Mouse (Mus musculus): ENCODE measurements at regions not wholly inside any gene's neighbourhood (a gene's known extent, or its start where the extent isn't known, plus 50 kb on each side); places are given as distances from the start of the nearest gene placed in this dataset.

- no peak for DNase-seq (ENCODE audit: low spot score in 2 of 2)
Measured at GRCm38 (mm10) chr2:171805376-171805775, 237.9 kb downstream of the Cbln4 start.

- peak; percentile 39 to 54 for DNase-seq (ENCODE audit: low spot score in 2 of 2)
Measured at GRCm38 (mm10) chr2:171800511-171801268, 242.6 kb downstream of the Cbln4 start.

DNA sequence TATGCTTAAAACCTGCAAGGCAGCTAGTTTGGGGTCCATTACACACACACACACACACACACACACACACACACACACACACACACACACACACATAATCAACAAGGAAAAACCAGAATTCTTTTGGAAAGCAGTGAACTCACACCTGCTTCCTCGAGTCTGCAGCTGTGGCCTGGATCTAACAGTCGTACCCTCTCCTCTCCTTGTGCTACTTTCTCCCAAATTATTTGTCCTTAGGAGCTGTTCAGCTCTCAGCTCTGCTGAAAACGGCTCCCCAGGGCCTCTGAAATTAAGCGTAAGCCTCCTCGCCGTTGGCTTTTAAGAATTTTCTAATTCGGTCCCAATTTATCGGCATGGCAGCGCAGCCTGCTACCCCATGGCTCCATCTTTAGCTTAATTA lies 243.9 kb downstream of the Cbln4 start:
- no peak for DNase-seq (ENCODE audit: low spot score in 2 of 2)

DNA sequence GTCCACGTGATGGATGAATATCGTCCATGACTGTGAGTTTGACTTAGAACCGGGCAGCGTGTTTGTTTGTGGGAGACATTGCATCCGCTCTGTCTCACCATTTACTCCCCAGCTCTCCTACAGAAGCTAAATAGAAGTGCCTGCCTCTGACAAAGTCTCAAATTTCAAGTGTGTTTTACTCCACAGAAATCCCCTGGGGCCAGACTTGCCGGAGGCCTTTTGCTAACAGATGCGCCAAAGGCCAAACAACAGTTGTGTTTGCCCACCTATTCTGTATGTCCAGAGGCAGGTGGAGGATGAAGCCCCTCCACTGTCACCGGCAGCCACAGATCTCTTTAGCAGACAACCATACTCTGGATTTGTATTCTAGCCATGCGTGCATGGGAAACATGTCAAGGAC lies 252.6 kb downstream of the Cbln4 start:
- DNase-seq (ENCODE audit: low spot score in 2 of 2): no peak

GRCm38 (mm10) chr2:171766193-171766930 lies 276.9 kb downstream of the Cbln4 start:
- DNase-seq (ENCODE audit: low spot score in 2 of 2): no peak

DNA sequence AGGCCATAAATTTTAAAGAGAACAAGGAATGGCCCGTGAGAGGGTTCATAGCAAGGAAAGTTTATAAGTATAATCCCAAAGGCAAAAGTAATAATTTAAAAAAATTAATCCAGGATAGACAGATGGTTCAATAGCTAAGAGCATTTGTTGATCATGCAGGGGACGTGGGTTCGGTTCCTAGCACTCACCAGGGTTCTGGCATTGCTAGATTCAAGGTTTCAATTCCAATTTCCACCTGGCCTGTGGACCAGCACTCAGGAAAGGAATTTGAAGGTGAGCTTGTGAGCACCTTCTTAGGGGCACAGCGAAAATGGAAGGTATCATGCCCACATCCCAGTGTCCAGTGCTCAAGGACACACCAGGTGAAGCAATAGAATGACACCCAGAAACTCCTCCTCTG lies 278.2 kb downstream of the Cbln4 start:
- DNase-seq (ENCODE audit: low spot score in 2 of 2): no peak

- DNase-seq (ENCODE audit: low spot score in 2 of 2): no peak
Measured at GRCm38 (mm10) chr2:171753502-171753901, 289.8 kb downstream of the Cbln4 start.

GRCm38 (mm10) chr2:171747162-171747561 lies 296.1 kb downstream of the Cbln4 start:
- no peak for DNase-seq (ENCODE audit: low spot score in 2 of 2)

- no peak for DNase-seq (ENCODE audit: low spot score in 2 of 2)
Measured at GRCm38 (mm10) chr2:171743111-171743510, 300.2 kb downstream of the Cbln4 start.

GRCm38 (mm10) chr2:171742706-171743105 lies 300.6 kb downstream of the Cbln4 start:
- DNase-seq (ENCODE audit: low spot score in 2 of 2): no peak

DNA sequence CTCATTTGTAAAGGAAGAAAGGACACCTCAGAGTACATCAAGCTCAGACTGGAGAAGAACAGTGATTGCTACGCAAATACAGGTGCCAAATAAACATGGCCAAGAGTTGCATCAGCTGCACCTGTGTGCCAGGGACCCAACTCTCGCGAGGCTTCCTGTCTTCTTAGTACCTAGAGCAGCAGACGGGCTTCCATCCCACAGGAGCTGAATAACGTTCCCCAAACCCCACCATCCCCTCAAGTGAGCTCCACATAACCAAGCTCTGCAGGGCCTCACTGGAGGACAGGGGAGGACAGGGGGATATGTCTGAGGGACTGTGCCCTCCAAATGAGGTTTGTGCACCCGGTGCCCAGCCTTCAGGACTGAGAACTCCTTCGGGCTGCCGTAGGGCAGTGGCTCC lies 305.5 kb downstream of the Cbln4 start:
- no peak for DNase-seq (ENCODE audit: low spot score in 2 of 2)

DNA sequence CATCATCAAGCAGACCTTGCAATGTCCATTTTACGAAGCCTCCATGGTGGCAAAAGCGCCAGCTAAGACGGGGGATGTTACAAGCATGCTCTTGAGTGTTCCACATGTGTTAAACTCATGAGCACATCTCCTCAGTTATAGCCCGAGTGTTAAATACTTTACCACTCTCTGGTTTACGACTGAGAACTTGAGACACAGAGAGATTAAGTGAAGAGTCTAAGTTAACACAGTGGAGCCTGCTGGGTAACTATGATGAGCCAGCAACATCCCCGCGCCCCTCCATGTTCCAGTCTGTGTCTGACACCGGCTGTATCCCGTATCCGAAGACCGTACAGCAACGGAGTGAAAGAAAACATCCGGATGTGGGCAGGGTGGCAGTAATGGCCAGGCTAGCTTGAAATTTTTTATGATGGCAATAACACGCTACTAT lies 308.2 kb downstream of the Cbln4 start:
- DNase-seq (ENCODE audit: low spot score in 2 of 2): no peak

DNA sequence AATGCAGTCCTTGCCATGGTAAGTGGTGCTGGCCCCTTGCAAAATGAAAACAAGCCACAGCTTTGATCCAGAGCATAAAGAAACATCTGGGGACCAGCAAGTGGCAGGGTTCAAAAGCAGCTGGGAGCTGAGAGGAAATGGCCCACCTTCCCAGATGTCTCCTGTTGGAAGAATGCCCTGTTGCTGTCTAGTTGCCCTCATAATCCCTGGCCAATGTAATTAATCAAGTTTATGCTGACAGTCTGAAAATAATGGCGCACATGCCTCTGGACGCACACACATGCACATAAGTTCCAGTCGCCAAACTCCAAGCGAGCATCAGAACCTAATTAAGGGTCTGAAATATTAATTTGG lies 308.7 kb downstream of the Cbln4 start:
- DNase-seq (ENCODE audit: low spot score in 2 of 2): no peak

- DNase-seq (ENCODE audit: low spot score in 2 of 2): no peak
Measured at GRCm38 (mm10) chr2:171733965-171734633, 309.2 kb downstream of the Cbln4 start.

DNA sequence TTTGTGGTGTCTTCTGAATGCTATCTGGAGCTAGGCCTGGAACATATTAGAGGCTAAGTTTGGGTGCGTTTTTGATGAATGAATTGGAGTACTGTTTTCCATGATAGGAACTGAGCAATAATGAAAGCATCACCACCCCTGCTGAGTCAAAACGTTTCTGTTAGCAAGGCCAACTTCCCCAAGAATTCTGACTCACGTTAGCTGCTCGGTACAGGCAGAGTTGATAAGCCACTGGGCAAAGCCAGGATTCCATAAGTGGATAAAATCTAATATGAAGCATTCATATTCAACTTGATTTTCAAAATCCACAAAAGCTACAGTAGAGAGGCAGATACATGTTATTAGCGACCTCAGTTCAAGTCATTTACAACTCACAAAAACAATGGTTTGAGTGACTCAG lies 324.0 kb downstream of the Cbln4 start:
- DNase-seq (ENCODE audit: low spot score in 2 of 2): no peak

DNA sequence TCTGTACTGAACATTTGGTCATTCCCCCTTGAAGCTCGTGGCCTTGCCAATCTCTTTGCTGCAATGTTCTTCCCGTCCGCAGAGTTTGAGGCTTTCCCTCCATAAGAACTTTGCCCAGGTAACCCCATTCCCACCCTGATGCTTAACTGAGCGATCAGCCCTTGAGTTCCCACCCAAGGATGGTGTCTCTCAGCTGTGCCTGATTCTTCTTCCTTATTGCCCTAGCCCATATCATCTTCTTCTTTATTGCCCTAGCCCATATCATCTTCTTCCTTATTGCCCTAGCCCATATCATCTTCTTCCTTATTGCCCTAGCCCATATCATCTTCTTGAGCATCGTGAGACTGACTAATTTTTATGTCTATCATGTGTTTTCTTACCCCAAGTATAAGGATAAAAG lies 324.4 kb downstream of the Cbln4 start:
- DNase-seq (ENCODE audit: low spot score in 2 of 2): no peak

DNA sequence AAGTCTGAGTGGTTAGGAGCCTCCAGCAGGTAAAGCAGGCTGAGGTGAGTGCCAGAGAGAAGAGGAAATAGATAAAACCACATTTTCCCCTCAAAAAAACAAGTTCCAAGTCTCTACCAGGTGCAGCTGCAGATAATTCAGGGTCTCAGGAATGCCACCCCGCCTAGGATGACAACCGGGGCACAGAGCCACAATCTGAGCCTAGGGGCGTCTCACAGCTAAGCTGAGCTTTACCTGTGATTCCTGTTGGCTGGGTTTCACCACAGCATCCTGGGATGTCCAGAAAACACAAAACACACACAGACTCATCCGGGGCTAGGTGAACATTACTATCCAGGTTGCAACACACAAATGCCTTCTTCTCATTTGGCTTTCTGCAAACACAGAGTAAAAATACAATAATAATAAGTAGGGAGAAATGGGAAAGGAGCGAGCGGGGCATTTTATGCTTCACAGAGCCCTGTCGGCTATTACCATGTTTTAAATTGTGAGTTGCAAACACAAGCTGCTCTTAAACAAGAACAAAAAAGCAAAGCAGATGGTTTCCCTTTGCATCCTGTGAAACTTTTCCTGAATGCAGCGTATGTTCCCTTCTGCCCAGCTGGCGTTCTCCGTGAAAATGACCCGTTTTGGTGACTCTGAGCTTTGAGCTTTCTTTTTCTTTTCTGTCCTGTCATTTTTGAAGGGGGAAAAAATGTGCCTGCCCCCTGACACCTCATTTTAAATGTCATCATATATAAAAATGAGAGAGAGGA lies 330.3 kb downstream of the Cbln4 start:
- DNase-seq (ENCODE audit: low spot score in 2 of 2): no peak

DNA sequence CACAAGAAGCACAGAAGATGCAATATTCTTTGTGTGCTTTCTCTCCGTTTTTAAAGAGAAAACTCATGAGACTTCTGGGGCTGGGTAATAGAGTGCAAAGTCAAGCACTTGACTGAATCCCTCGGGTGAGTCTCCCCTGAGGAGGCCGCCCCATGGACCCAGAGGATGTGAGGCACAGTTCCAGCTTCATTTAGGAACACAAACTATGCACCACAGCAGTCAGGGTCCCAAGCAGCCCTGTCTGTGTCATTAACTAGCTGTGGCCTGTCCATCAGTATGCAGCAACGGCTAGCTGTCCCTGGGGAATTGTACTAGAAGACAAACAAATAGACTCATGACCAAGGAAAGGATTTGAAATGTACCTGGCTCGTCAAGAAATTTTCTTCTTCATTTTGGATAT lies 349.7 kb downstream of the Cbln4 start:
- no peak for DNase-seq (ENCODE audit: low spot score in 2 of 2)

DNA sequence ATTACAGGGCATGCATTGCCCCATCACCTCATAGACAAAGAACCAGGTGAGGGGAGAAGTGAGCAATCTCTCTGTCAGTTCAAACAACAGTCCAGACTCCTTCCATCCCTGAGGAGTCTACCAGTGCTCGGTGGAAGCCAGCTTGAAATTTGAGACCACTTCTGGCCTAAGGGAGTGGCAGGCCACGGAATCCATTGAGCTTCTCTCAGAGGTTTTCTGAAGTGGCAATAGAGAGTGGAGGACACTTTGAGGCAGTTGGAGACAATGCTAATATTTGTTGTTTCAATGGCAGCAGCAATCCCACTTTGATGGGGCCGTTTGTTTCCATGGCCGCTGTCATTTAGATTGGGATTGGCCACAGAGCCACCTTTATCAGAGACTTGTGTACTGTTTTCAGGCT lies 352.5 kb downstream of the Cbln4 start:
- DNase-seq (ENCODE audit: low spot score in 2 of 2): no peak

- no peak for DNase-seq (ENCODE audit: low spot score in 2 of 2)
Measured at GRCm38 (mm10) chr2:171689102-171689501, 354.2 kb downstream of the Cbln4 start.

DNA sequence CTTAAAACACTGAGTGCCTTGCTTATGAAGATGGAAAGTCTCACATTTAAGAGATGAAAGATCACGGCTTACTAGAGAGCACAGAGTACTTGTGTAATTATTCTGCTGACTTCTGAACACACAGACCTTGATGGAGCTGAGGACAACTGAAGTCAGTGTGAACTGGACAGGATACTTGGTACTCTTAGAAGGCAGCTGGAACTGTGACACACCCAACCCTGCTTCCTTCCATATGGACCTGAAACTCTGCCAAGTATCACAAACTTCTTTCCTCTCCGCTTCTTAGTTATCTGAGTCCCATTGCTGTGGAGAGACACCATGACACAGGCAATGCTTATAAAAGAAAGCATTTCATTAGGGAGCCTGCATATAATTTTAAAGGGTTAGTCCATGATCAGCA lies 365.3 kb downstream of the Cbln4 start:
- no peak for DNase-seq (ENCODE audit: low spot score in 2 of 2)

GRCm38 (mm10) chr2:171677128-171677527 lies 366.1 kb downstream of the Cbln4 start:
- DNase-seq (ENCODE audit: low spot score in 2 of 2): no peak
